Mouse (Mus musculus): Measurements from ENCODE around the gene Supt7l.
"Not testable (repeated sequence)": the region's sequence is repeated elsewhere in the genome, so short reads cannot be mapped to it uniquely, and the experiment has no call there.

Gene Supt7l

DNA sequence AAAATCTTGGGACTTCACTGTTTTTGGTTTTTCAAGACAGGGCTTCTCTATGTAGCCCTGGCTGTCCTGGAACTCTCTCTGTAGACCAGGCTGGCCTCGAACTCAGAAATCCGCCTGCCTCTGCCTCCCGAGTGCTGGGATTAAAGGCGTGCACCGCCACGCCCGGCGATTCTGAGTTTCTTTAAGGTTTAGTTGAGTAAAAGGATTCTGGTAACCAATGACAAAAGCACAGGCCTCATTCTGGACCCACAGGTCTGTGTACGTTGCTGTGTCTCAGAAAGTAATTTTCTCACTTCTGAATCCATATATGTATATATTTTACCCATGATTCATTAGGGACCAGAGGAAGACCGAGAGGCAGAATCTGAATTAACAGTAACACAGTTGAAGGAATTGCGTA, at the start of gene Supt7l:
Gene Supt7l, minus strand, starts transcription at position 101 of the 400 bp plus-strand sequence.
- DNase-seq (ENCODE audit: extremely low read depth, low read depth, low spot score), result not testable (repeated sequence)

DNA sequence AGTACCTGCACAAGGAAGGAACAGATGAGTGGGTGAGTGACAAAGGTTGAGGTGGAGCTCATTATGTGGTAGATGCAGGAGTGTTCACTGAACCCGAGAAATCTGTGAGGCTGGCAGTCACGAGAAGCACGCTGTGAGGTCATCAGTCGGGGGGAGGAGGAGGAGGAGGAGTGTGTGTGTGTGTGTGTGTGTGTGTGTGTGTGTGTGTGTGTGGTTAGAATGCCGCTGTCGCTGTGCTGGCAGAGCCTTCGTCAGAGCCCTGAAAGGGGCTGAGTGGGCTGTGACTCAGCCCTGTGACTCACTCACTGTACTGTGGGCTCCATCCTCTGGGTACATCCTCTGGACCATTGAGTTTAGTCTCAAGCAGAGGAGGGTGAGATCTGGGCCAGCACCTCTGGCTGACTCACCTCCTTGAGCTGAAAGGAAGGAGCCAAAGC, 49.0 kb upstream of the Supt7l start:
- no peak for DNase-seq (ENCODE audit: extremely low read depth, low read depth, low spot score)

DNA sequence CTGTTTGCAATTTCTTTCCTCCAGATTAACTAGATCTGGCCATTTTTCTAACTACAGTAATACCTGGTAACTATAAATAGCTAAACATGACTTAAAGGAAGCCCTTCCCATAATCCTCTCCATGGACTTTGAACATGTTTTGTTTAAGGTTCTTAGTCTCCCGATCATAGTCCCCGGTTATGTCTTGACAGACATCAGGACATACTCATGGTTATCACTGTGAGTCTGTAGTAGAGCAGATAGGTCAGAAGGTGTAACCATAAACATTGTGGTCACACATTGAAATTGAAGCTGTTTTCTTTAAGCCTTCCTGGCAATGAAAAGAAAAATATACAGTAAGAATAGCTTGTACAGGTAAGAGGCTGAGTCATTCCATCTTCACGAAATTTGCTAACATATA, 46.1 kb upstream of the Supt7l start:
- DNase-seq (ENCODE audit: extremely low read depth, low read depth, low spot score), result no peak

DNA sequence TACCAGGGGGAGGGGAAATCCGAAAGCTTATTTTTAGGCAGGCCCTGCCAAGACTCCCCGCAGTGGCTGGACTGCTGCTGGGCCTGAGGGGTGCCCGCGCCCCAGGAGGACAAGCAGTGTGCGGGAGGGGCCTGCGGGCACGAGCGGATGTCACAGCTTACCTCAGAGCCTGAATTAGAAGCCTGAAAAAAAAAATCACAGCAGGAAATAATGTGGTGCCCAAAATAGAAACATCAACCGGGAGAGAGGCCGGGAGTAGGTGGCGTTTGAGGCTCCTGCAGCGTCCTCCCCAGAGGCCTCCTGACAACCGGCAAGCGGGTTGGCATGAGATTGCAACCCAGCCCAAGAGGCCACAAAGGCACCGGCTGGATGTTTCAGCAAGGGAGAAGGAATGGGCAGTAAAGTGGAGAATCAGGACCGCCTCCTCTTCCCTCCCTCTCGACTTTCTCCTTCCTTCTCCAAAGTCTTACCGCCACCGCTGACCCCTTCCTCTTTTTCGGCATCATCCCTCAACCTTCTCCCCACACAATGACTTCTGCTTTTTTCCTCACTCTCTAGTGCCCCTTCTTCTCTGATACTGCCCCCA, 43.5 kb upstream of the Supt7l start:
- no peak for DNase-seq (ENCODE audit: extremely low read depth, low read depth, low spot score)

DNA sequence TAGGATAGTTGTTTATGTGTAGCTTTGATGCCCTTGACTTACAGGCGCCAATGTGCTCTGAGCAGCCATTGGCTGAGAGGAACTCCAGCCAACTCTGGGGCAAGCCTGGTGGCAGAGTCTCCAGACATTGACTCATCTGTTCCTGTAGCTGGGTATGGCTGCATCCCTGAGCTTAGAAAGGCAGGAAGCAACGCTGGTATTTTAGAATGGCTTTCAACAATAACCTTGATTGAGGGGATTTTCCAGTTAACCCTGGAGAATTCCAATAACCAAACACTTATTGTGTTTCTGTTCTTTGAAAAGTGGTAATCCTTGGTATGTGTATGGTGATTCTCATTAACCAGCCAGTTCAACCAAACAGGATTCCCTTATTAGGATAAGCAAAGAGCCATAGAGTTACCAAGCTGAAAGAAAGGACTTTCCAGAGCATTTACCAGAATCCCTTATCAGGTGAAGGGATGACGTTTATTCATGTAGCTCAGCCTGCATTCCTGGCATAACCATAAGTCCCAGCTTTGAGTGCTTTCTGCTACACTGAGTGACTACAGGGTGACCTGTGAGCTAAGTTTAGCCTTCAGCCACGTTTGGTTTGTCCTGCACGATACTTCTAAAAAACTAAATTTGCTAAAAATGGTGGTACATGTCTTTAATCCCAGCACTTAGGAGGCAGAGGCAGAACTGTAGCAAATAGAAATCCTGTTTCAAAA, 40.5 kb upstream of the Supt7l start:
- no peak for DNase-seq (ENCODE audit: extremely low read depth, low read depth, low spot score)

DNA sequence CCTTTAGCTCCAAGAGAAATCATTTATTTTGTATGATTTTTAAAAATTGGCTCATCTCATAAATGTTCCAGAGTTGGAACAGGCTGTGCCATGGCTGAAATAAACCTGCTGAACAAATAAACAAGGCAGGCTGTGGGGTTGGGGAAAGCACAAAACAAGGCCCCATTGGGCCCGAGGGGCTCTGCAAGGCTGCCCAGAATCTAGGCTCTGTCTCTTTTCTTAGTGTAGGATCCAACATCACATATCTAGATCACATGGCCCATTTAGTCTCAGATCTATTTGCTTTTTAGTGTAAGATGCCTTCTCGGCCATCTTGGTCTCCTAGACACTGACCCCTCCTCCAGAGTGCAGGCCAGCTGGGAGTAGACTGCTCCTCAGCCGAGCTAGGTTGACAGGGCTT, 38.9 kb upstream of the Supt7l start:
- DNase-seq (ENCODE audit: extremely low read depth, low read depth, low spot score), result no peak

DNA sequence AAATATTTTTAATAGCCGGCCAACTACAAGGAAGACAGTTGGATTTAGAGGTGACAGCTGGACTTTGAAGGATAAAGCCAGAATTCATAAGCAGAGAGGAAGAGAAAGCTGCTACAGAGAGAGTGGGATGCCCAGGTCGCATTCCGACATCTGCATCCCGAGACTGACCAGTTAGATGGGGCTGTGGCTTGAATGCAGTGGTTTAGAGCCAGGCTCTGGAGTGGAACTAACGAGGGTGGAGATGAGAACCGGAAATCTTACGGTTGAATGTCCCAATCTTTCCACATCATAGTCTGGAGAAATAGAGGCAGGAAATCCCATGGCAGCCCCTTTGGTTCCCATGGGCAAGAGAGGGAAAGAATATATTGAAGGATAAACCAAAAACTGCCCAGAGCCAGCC, 38.4 kb upstream of the Supt7l start:
- DNase-seq (ENCODE audit: extremely low read depth, low read depth, low spot score), result no peak

DNA sequence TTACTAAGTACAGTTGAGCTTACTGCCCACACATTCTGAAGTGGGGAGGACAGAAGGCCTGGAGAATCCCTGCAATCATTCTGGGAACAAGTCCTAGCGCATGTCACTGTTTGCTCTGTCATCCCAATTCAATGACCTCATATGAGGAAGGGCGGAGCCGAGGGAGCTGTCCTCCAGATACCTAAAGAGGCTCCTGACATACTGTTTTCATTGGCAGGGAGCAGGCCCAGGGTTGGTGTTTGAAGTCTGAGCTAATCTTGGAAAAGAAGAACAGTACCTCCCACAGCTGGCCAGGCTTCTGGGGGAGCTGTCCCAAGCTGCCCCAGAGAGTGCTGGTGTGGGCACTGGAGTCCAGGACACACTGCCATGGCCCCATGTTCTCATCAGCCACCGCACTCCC, 37.4 kb upstream of the Supt7l start:
- peak; percentile 80 for DNase-seq (ENCODE audit: extremely low read depth, low read depth, low spot score)

DNA sequence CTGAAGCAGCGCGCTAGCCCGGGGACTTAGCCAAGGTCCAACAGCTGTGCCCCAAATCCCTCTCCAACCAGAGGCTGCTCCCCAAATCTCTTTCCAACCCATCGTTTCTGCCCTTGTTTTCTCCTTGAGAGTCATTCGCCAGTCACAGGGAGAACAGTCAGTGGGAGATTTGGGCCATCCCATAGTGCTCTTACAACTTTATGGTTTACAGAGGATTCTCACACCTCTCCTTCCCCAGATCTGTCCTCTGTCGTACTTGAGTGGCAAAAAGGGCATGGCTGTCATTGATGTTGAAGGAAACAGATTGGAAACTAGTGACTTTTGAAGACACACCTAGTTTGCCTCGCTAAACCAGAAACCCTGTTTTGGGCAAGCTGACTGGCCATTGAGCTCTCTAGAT, 36.3 kb upstream of the Supt7l start:
- no peak for DNase-seq (ENCODE audit: extremely low read depth, low read depth, low spot score)

DNA sequence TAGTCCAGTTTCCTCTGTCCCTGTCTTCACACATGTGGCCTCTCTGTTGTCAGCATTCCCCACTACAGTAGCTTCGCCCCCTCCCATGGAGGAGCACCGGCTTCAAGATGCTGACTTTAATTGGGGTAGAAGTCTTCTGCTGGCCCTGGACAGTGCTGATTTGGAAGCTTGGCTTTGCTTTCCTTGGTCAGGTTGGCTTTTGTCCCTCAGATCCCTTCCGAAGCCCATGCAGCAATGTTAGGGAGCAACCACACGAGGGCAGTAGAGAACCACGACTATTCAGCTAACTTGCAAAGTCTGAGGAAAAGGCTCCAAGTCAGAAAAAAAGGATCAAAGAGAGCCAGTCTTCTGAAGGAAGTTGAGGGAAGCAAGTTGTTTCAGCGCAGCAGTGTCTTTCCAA, 35.9 kb upstream of the Supt7l start:
- no peak for DNase-seq (ENCODE audit: extremely low read depth, low read depth, low spot score)

DNA sequence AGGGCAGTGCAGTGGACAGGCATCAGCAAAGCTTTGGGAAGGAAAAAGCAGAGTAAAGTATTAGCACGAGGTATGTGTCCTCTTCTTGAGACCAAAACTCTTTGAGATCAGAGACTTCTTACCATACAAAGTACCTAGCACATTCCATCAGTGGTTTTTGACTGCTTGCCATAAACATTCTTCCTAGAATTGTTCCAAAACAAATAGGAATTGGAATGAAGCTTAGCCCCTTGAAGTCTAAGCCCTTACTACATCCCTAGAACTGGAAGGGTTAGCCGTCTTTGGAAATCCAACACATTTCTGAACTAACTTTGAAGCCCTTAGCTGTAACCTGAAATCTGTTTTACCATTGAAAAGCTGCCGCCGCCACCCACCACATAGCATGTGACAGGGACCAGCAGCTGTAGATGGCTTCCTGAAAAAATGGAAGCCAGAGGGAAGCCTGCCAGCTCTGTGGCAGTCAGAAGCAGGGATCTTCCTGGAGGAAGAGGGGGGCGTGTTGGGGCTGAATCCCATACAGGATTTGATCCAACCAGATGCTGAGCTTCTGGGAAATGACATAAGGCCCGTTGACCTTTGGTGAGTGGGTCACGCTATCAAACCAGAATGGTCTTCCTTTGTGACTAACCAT, 34.5 kb upstream of the Supt7l start:
- DNase-seq (ENCODE audit: extremely low read depth, low read depth, low spot score), result no peak

DNA sequence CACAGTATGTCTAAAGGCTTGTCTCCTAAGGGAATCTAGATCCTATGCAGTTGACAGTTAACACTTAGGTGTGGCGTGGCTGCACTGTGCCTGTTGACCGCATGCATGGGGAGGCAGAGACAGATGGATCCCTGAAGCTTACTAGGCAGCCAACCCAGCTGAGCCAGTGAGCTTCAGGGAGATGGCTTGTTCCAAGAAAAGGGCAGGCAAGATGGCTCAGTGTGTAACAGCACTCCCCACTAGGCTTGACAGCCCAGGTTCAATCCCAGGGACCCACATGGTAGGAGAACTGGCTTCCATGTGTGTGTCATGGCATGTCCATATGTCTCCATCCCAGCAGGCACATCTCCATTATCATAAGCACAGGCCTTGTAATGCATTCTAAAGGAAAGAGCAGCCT, 32.7 kb upstream of the Supt7l start:
- DNase-seq (ENCODE audit: extremely low read depth, low read depth, low spot score), result no peak

DNA sequence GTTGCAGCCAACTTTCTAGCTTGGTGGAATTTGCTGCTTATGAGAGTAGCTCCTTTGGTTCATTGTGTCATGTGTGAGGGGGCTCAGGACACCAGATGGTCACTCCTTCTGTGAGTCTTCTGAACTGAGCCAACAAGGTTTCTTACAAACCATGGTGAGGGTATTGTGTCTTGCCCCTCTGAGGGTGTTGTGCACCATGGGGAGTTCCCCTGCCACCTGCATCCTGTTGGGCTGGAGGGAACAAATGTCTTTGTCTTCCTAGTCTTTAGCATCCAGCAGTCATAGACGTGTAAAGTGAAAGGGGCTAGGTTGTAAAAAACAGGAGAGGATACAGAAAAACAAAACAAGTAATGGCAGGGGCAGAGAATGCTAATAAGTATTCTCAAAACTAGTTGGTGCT, 31.8 kb upstream of the Supt7l start:
- no peak for DNase-seq (ENCODE audit: extremely low read depth, low read depth, low spot score)

DNA sequence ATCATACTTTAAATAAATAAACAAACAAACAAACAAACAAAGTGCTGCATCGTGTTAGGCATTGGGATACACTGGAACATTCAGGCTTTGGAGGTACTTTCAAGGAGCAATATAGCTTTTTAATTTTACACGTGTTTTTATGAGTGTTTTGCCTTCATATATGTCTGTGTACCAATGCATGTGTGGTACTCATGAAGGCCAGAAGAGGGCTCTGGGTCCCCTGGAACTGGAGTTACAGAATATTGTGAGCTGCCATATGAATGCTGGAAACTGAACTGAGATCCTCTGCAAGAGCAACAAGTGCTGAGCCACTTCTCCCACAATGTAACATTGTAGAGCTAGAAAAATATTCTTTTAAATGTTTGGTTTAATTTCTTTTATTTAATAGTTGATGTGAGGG, 7.6 kb upstream of the Supt7l start:
- DNase-seq (ENCODE audit: extremely low read depth, low read depth, low spot score), result no peak

DNA sequence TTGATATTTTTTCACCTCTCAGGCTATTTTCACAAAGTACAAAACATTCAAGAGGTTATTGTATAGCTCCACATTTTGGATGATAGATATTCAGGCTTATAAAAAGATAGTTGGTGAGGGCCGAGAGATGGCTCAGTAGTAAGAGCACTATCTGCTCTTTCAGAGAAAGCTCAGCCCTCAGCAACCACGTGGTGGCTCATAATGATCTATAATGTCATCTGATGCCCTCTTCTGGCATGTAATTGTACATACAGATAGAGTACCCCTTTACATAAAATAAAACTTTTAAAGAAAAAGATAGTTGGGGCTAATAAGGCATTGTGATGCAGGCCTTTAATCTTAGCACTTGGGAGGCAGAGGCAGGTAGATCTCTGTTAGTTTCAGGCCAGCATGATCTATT, 953 bp upstream of the Supt7l start:
- no peak for DNase-seq (ENCODE audit: extremely low read depth, low read depth, low spot score)

DNA sequence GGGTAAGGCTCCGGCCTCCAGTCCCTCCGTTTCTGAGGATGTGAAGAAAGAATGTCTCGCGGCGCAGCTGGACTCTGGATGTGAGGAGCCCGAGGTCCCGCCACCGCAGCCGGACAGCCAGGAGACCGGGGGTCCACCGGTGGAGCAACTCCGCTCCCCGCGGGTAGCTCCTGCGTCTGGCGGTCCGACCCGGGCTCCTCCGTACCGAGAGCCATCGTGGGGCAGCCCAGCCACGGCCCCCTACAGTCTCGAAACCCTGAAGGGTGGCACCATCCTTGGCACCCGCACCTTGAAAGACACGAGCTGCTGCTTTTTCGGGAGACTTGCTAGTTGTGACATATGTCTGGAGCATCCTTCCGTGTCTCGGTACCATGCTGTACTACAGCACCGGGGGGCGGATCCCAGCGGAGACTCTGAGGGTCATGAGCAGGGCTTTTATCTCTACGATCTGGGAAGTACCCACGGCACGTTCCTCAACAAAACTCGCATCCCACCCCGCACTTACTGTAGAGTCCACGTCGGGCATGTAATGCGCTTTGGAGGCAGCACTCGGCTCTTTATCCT, 408 bp downstream of the Supt7l start:
- DNase-seq (ENCODE audit: extremely low read depth, low read depth, low spot score), result no peak

DNA sequence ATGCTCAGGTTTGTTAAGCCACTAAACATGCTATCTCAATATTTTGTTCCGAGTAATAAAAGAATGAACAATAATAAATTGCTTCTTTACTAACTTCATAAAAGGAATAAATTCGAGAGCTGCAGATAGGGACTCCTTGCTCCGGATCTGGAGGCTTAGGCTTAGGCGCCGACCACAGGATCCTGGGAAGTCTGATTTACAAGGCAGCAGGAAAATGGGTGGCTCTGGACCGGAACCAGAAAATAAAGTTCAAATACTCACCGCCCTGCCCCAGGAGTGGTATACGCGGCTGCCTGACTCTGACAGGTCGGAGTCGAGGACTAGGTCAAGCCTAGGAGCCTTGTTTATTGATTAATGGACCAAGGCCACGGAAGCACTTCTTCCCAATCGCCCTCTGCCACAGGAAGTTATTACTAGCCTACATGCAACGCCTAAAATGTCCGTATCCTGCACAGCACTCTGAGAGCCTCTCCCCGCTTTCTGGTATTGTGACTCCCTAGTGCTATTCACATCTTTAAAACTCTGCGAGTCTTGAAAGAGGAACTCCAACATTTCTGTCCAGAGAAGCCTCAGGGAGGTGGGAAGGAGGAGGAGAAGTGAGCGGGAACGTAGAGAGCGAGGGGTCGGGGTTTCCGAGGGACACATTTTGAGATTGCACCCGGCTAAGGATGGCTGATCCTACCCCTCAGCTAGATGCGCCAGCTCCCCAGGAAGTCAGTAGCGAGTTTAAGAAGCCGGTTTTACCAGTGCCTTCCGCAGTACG, 1.1 kb downstream of the Supt7l start, which contains the start of gene Slc4a1ap:
Gene Slc4a1ap, plus strand, starts transcription at position 642 of the 763 bp plus-strand sequence.
- peak; percentile 21 for DNase-seq (ENCODE audit: extremely low read depth, low read depth, low spot score)

DNA sequence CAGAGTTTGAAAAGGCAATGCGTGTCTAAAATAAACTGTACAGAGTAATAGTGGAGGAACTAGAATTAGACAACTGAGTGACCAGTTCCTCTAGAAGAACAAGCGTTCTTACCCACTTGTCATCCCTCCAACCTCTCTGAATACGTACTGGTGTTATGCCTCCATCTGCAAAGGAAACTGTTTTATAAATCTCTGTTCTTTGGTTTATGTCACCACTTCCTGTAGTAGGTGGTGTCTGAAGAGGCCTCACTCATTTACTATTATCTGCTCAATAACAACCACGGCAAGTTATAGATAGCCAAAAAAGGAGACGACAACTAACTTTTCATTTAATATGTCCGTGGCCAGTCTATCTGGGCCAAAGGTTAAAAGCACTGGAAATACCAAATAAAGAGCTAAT, 7.1 kb downstream of the Supt7l start:
- DNase-seq (ENCODE audit: extremely low read depth, low read depth, low spot score), result no peak

DNA sequence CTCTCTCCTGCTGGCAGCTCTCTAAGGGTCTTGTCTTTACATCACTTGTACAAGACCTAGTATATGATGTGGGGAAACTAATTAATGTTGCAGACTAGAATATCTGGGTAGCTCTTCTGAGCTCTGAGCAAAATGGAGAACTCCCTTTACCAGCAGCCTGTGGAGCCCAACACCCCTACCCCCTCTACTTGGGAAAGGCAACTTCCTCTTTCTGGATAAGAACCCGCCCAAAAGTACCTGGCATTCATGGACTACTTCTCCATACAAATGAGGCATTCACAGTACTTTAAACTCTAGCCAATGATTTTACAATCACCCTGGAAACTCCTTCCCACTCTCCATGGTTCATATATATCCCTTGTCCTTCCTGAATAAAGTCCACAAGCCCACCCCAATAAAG, 15.1 kb downstream of the Supt7l start:
- DNase-seq (ENCODE audit: extremely low read depth, low read depth, low spot score), result no peak

DNA sequence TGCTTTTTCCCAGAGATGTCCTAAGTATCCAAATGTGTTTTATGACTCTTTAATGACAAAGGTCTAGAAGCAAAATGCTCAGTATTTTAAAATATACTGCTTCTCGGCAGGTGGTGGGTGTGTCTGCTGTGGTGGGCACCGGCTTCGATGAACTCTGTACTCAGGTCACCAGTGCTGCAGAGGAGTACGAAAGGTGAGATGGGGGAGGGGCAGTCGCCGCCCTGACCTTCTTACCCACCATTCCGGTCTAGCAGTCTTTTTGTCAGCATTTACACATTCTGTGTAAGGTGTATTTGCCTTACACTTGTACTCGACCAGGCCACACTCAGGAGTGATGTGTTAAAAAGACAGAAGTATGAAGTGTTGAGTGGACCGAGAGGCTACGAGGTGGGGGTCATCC, 22.8 kb downstream of the Supt7l start:
- DNase-seq (ENCODE audit: extremely low read depth, low read depth, low spot score), result no peak

DNA sequence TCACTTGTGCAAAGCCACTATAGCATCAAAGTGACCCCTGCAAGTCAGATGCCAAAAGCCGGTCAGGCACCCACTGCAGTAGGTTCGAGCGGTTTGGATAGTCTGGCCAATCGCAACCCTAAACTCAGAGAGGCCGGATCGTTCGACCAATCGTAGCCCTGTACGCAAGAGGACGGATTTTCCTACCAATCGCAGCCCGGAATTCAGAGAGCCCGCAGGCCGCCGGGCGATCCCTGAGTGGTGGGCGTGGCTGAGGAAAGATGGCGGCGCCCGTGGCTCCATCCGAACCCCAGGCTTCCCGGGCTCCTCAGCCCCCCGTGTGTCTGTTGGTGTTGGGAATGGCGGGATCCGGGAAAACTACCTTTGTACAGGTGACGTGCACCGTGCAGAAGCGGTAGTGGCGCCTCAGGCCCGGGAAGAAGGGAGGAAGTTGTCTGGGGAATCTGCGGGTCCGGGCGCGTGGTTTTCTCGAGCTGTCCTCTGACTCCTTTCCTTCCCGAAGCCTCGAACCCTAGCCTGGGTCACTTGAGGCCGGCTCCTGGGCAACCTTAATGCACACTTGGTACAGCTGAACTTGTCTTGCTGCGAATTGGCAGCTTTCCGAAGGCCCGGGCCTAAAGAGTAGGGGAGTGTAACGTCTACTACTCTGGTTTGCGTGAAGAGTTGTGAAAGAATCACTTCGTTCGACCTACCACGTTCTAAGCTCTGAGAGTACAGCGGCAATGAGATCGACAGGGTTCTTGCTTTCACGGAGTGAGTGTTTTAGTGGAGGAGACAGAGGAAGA, 32.9 kb downstream of the Supt7l start, which contains the start of gene Gpn1:
Gene Gpn1, plus strand, starts transcription at position 229 of the 785 bp plus-strand sequence.
- DNase-seq (ENCODE audit: extremely low read depth, low read depth, low spot score), result peak; percentile 45
